Mouse (Mus musculus): ENCODE results near the gene Siva1.

Gene Siva1

GRCm38 (mm10) chr12:112625700-112626099, 18.8 kb upstream of the Siva1 start:
- DNase-seq: no peak

GRCm38 (mm10) chr12:112626455-112626854, 18.0 kb upstream of the Siva1 start:
- DNase-seq: no peak

GRCm38 (mm10) chr12:112627097-112627881, 17.2 kb upstream of the Siva1 start:
- no peak for DNase-seq

- no peak for DNase-seq
Observed at GRCm38 (mm10) chr12:112628197-112628596, 16.3 kb upstream of the Siva1 start.

- DNase-seq: no peak
Observed at GRCm38 (mm10) chr12:112628928-112629721, 15.4 kb upstream of the Siva1 start.

- no peak for DNase-seq
Observed at GRCm38 (mm10) chr12:112630029-112630428, 14.4 kb upstream of the Siva1 start.

GRCm38 (mm10) chr12:112630796-112631195, 13.7 kb upstream of the Siva1 start:
- no peak for DNase-seq

GRCm38 (mm10) chr12:112631472-112631871, 13.0 kb upstream of the Siva1 start:
- no peak for DNase-seq

- DNase-seq: no peak
Observed at GRCm38 (mm10) chr12:112632084-112632777, 12.2 kb upstream of the Siva1 start.

GRCm38 (mm10) chr12:112632907-112633306, 11.6 kb upstream of the Siva1 start:
- no peak for DNase-seq

- no peak for DNase-seq
Observed at GRCm38 (mm10) chr12:112633686-112634085, 10.8 kb upstream of the Siva1 start.

GRCm38 (mm10) chr12:112639526-112639925, 5.0 kb upstream of the Siva1 start:
- no peak for DNase-seq

- DNase-seq: no peak
Observed at GRCm38 (mm10) chr12:112643126-112643525, 1.4 kb upstream of the Siva1 start.

- DNase-seq: no peak
Observed at GRCm38 (mm10) chr12:112644855-112645506, 502 bp downstream of the Siva1 start.

- no peak for DNase-seq
Observed at GRCm38 (mm10) chr12:112646139-112646538, 1.7 kb downstream of the Siva1 start.

- no peak for DNase-seq
Observed at GRCm38 (mm10) chr12:112648081-112648480, 3.6 kb downstream of the Siva1 start.

GRCm38 (mm10) chr12:112651778-112652439, 7.4 kb downstream of the Siva1 start:
- DNase-seq: no peak

GRCm38 (mm10) chr12:112653157-112653824, 8.8 kb downstream of the Siva1 start:
- peak; percentile 75 for DNase-seq

- DNase-seq: no peak
Observed at GRCm38 (mm10) chr12:112654076-112654475, 9.6 kb downstream of the Siva1 start.

- DNase-seq: no peak
Observed at GRCm38 (mm10) chr12:112658619-112659018, 14.1 kb downstream of the Siva1 start.

- DNase-seq: peak; percentile 48
Observed at GRCm38 (mm10) chr12:112659109-112659508, 14.6 kb downstream of the Siva1 start.
